Mouse (Mus musculus): ENCODE measurements at regions not wholly inside any gene's neighbourhood (a gene's known extent, or its start where the extent isn't known, plus 50 kb on each side); places are given as distances from the start of the nearest gene placed in this dataset.

- TF ChIP-seq CTCF (IDR thresholded peaks at IDR 0.05) (no peak), POLR2A (IDR thresholded peaks at IDR 0.05; ENCODE audit: insufficient read depth, low read depth, low read length) (no peak)
Measured at GRCm38 (mm10) chr5:91774065-91774464, 188.8 kb downstream of the Rchy1 start.
